Mouse (Mus musculus) embryonic facial prominence, embryonic 14.5 days (tissue): ENCODE data around the gene Gm20765. TPM values are rescaled to one million over a fixed set of nuclear protein-coding genes. Genes with fewer than 3 reads are reported as not detected.

Source experiments
- ATAC-seq: fragments of 200-750 bp; cut with Nextera tagmentation; 2 replicates; pipeline ENCODE4 v1.8.0; 2017; ENCODE audit warnings: low read depth, moderate number of reproducible peaks, moderate TSS enrichment
- DNase-seq: peaks from one replicate; pipeline ENCODE4 v3.0.0-alpha.2; 2015; ENCODE audit warnings: low spot score
- H3K27ac ChIP-seq: fragments of 300-500 bp; sonication (generic); replicated peaks from 2 replicates; pipeline ENCODE4 v1.5.1; 2014; ENCODE audit warnings: low read depth, mild to moderate bottlenecking, low read length, moderate library complexity
- H3K27me3 ChIP-seq: fragments of 300-500 bp; sonication (generic); replicated peaks from 2 replicates; pipeline ENCODE4 v1.6.1; 2014; ENCODE audit warnings: low read length; ENCODE audit not compliant: control insufficient read depth, insufficient read depth
- H3K36me3 ChIP-seq: fragments of 300-500 bp; sonication (generic); 2 replicates; pipeline ENCODE4 v1.6.1; 2014; ENCODE audit warnings: low read length, mixed read lengths; ENCODE audit not compliant: control insufficient read depth, insufficient read depth
- H3K4me1 ChIP-seq: fragments of 300-500 bp; sonication (generic); 2 replicates; pipeline ENCODE4 v1.6.1; 2014; ENCODE audit warnings: antibody characterized with exemption, low read length; ENCODE audit not compliant: control insufficient read depth, insufficient read depth
- H3K4me2 ChIP-seq: fragments of 300-500 bp; sonication (generic); 2 replicates; pipeline ENCODE4 v1.6.1; 2014; ENCODE audit warnings: low read depth, mild to moderate bottlenecking, low read length, moderate library complexity, mixed read lengths
- H3K4me3 ChIP-seq: fragments of 300-500 bp; sonication (generic); 2 replicates; pipeline ENCODE4 v1.5.1; 2014; ENCODE audit warnings: low read depth, mild to moderate bottlenecking, low read length
- H3K9ac ChIP-seq: fragments of 300-500 bp; sonication (generic); 2 replicates; pipeline ENCODE4 v1.6.1; 2014; ENCODE audit warnings: low read depth, mild to moderate bottlenecking, low read length, moderate library complexity, mixed read lengths
- H3K9me3 ChIP-seq: fragments of 300-500 bp; sonication (generic); 2 replicates; pipeline ENCODE4 v1.6.1; 2016; ENCODE audit warnings: low read length; ENCODE audit not compliant: control insufficient read depth
- WGBS: fragments of 180-500 bp; shearing (Covaris S2); extraction: QIAGEN DNeasy Blood & Tissue Kit; methylation state at CpG from one replicate; pipeline ENCODE4 v1.1.7; 2014; 5-methylcytosine and 5-hydroxymethylcytosine counted together
- polyA plus RNA-seq: library from polyadenylated mRNA; unstranded; fragments of >200 nt; fragmentation: Nextera tagmentation; extraction: Ambion mirVana; gene quantifications from 2 replicates; pipeline ENCODE4 v1.2.1, GENCODE M21; 2014

Gene Gm20765
- polyA plus RNA-seq, 1 experiment from 2014 or later = not detected

GRCm38 (mm10) chr10:104210268-104210990 lies 25.1 kb downstream of the Gm20765 start:
- Histone ChIP-seq H3K27me3 (no peaks in the 10 kb centered on the region), H3K27ac (no peak overlapping the region), H3K4me1 (no peaks in the 10 kb centered on the region), H3K9ac (no peak overlapping the region), H3K9me3 (no peaks in the 10 kb centered on the region), H3K4me3 (no peak overlapping the region), H3K4me2 (no peak overlapping the region), H3K36me3 (no peaks in the 10 kb centered on the region)
- no peak for ATAC-seq
- WGBS = 73% methylated on average over 3 of the region's 3 CpGs
- no peak for DNase-seq

DNA sequence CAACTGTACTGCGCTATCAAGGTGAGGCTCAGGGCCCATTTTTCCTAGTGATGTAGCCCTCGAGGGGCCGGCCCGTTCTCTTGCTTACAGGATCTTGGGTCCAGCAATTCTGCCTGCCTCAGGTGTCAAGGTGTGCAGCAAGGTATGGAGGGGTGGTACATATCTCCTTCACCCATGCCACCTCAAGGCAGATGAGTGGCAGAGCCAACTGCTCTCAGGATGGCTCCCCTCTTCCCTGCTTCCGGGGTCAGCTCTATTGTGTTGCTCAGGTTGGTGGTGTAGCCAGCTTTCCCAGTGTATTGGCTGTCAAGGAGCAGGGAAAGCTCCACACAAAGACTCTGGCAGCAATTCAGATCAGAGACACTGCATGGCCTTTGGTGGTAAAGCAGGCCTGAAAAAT lies 29.2 kb downstream of the Gm20765 start:
- Histone ChIP-seq H3K27ac (no peak overlapping the region), H3K4me2 (no peak overlapping the region), H3K4me1 (no peaks in the 10 kb centered on the region), H3K36me3 (no peaks in the 10 kb centered on the region), H3K9me3 (no peaks in the 10 kb centered on the region), H3K4me3 (no peak overlapping the region), H3K27me3 (no peaks in the 10 kb centered on the region), H3K9ac (no peak overlapping the region)
- ATAC-seq = no peak
- WGBS = 94% methylated on average over 5 of the region's 5 CpGs
- no peak for DNase-seq

DNA sequence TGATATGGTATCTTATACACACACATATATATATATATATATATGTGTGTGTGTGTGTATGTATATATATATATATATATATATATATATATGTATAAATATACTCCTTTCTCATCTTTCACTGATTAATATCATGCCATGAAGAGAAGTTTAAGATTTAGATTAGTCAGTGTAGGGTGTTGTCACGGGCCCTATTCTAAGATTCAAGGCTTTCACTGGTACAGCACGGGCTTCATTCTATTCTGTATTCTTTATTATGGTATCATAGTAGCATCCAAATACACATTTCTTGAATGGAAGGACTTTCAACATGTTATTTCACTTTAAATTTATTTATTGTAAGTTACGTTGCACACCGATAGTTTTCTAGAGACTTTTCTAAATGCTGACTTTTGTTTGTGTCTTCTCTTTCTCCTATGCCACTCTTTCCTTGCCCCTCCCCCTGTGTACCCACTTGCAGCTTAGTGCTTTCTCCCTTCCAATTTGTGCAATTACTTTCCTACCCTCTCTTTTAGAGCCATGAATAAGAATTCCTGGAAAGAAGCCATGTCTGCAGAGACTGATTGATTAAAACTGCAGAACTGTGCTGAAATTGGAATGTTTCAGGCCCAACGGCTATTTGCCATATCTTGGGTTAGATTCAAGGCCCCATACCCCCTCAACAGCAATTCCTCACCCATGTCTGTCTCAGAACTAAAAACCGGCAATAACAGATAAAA lies 35.1 kb downstream of the Gm20765 start:
- no peak for ATAC-seq
- peak; percentile 15 for DNase-seq
- Histone ChIP-seq H3K4me1 (no peaks in the 10 kb centered on the region), H3K36me3 (no peaks in the 10 kb centered on the region), H3K9me3 (0 out of 2 replicates have a peak, but pooled peaks cover 7% of the 10 kb centered on the region), H3K4me3 (no peak overlapping the region), H3K4me2 (no peak overlapping the region), H3K9ac (no peak overlapping the region), H3K27me3 (no peaks in the 10 kb centered on the region), H3K27ac (no peak overlapping the region)
- WGBS = 75% methylated on average over 6 of the region's 6 CpGs

Other genes starting within 250 kb of the Gm20765 start
- gene Gm21293, start 42.5 kb upstream of the Gm20765 start, polyA plus RNA-seq = not detected in 2 replicates
- not detected in 2 replicates for gene Gm6763, start 34.0 kb upstream of the Gm20765 start, polyA plus RNA-seq
- not detected in 2 replicates for gene Gm8764, start 25.5 kb upstream of the Gm20765 start, polyA plus RNA-seq
- not detected in 2 replicates for gene Gm21304, start 17.0 kb upstream of the Gm20765 start, polyA plus RNA-seq
- not detected in 2 replicates for gene Gm21312, start 8.5 kb upstream of the Gm20765 start, polyA plus RNA-seq
- gene Gm4340, start 8.5 kb downstream of the Gm20765 start, polyA plus RNA-seq = not detected in 2 replicates